Mouse (Mus musculus): ENCODE data around the gene Acvr1. TPM values are rescaled to one million over a fixed set of nuclear protein-coding genes. Genes with fewer than 3 reads are reported as not detected.

Gene Acvr1
- polyA plus RNA-seq, 1 experiment: 35.6 TPM

GRCm38 (mm10) chr2:58481450-58482100 lies 85.4 kb downstream of the Acvr1 start:
- Histone ChIP-seq H3K4me3 (no peak overlapping the region), H3ac (ENCODE audit: control insufficient read depth, insufficient read length) (no peak overlapping the region), H3K27me3 (ENCODE audit: control insufficient read depth, insufficient read depth, insufficient read length) (no peaks in the 10 kb centered on the region), H3K36me3 (ENCODE audit: control insufficient read depth, insufficient read depth) (peaks cover 13% of the 10 kb centered on the region), H3K79me2 (ENCODE audit: control insufficient read depth, insufficient read depth) (peaks cover 58% of the 10 kb centered on the region), H3K4me2 (ENCODE audit: low read depth) (no peak overlapping the region)
- TF ChIP-seq POLR2A (IDR thresholded peaks at IDR 0.05; ENCODE audit: insufficient read length, low read depth): no peak
- TF ChIP-seq USF1 (IDR thresholded peaks at IDR 0.05; ENCODE audit: low read depth): no peak
- TF ChIP-seq CEBPB (IDR thresholded peaks at IDR 0.05; ENCODE audit: insufficient read depth, poor library complexity, severe bottlenecking): no peak
- no peak for TF ChIP-seq MYOD1 (IDR thresholded peaks at IDR 0.05; ENCODE audit: control insufficient read depth in 1 of 3, insufficient read length in 2 of 3, low read depth in 2 of 3)
- TF ChIP-seq TCF3 (IDR thresholded peaks at IDR 0.05; ENCODE audit: insufficient read length, low read depth): no peak
- no peak for TF ChIP-seq MAX (IDR thresholded peaks at IDR 0.05; ENCODE audit: low read depth)
- TF ChIP-seq POLR2AphosphoS2 (IDR thresholded peaks at IDR 0.05; ENCODE audit: insufficient read length, low read depth): no peak
- no peak for TF ChIP-seq REST (IDR thresholded peaks at IDR 0.05; ENCODE audit: insufficient read depth, insufficient read length)
- TF ChIP-seq SRF (IDR thresholded peaks at IDR 0.05; ENCODE audit: control insufficient read depth, insufficient read length, low read depth): no peak

GRCm38 (mm10) chr2:58480764-58481163 lies 86.2 kb downstream of the Acvr1 start:
- no peak overlapping the region for H3K4me3 ChIP-seq
- TF ChIP-seq POLR2A (IDR thresholded peaks at IDR 0.05; ENCODE audit: insufficient read length, low read depth) (no peak), REST (IDR thresholded peaks at IDR 0.05; ENCODE audit: insufficient read depth, insufficient read length) (no peak), SRF (IDR thresholded peaks at IDR 0.05; ENCODE audit: control insufficient read depth, insufficient read length, low read depth) (no peak), POLR2AphosphoS2 (IDR thresholded peaks at IDR 0.05; ENCODE audit: insufficient read length, low read depth) (no peak), USF1 (IDR thresholded peaks at IDR 0.05; ENCODE audit: low read depth) (no peak), MYOG (IDR thresholded peaks at IDR 0.05; ENCODE audit: control insufficient read depth in 1 of 3, insufficient read depth in 1 of 3, insufficient read length in 2 of 3, low read depth in 2 of 3) (no peak), E2F4 (IDR thresholded peaks at IDR 0.05; ENCODE audit: insufficient read depth) (no peak), CEBPB (IDR thresholded peaks at IDR 0.05; ENCODE audit: insufficient read depth, poor library complexity, severe bottlenecking) (no peak), TCF3 (IDR thresholded peaks at IDR 0.05; ENCODE audit: insufficient read length, low read depth) (no peak), TCF12 (IDR thresholded peaks at IDR 0.05; ENCODE audit: insufficient read depth, poor library complexity, severe bottlenecking) (no peak), MAX (IDR thresholded peaks at IDR 0.05; ENCODE audit: low read depth) (no peak), MYOD1 (IDR thresholded peaks at IDR 0.05; ENCODE audit: control insufficient read depth in 1 of 3, insufficient read length in 2 of 3, low read depth in 2 of 3) (no peak)
- H3K36me3 ChIP-seq (ENCODE audit: control insufficient read depth, insufficient read depth): peaks cover 21% of the 10 kb centered on the region
- no peak overlapping the region for H3K4me2 ChIP-seq (ENCODE audit: low read depth)
- no peak overlapping the region for H3ac ChIP-seq (ENCODE audit: control insufficient read depth, insufficient read length)
- H3K27me3 ChIP-seq (ENCODE audit: control insufficient read depth, insufficient read depth, insufficient read length): no peaks in the 10 kb centered on the region
- H3K79me2 ChIP-seq (ENCODE audit: control insufficient read depth, insufficient read depth): peaks cover 50% of the 10 kb centered on the region

- Histone ChIP-seq H3K4me2 (ENCODE audit: low read depth) (no peak overlapping the region), H3K4me3 (no peak overlapping the region), H3ac (ENCODE audit: control insufficient read depth, insufficient read length) (no peak overlapping the region), H3K36me3 (ENCODE audit: control insufficient read depth, insufficient read depth) (peaks cover 23% of the 10 kb centered on the region), H3K79me2 (ENCODE audit: control insufficient read depth, insufficient read depth) (peaks cover 43% of the 10 kb centered on the region), H3K27me3 (ENCODE audit: control insufficient read depth, insufficient read depth, insufficient read length) (no peaks in the 10 kb centered on the region)
- no peak for TF ChIP-seq USF1 (IDR thresholded peaks at IDR 0.05; ENCODE audit: low read depth)
- no peak for TF ChIP-seq MAX (IDR thresholded peaks at IDR 0.05; ENCODE audit: low read depth)
- no peak for TF ChIP-seq SRF (IDR thresholded peaks at IDR 0.05; ENCODE audit: control insufficient read depth, insufficient read length, low read depth)
- TF ChIP-seq REST (IDR thresholded peaks at IDR 0.05; ENCODE audit: insufficient read depth, insufficient read length): no peak
- no peak for TF ChIP-seq MYOG (IDR thresholded peaks at IDR 0.05; ENCODE audit: control insufficient read depth in 1 of 3, insufficient read depth in 1 of 3, insufficient read length in 2 of 3, low read depth in 2 of 3)
- TF ChIP-seq E2F4 (IDR thresholded peaks at IDR 0.05; ENCODE audit: insufficient read depth): no peak
- no peak for TF ChIP-seq POLR2AphosphoS2 (IDR thresholded peaks at IDR 0.05; ENCODE audit: insufficient read length, low read depth)
- no peak for TF ChIP-seq POLR2A (IDR thresholded peaks at IDR 0.05; ENCODE audit: insufficient read length, low read depth)
- TF ChIP-seq CEBPB (IDR thresholded peaks at IDR 0.05; ENCODE audit: insufficient read depth, poor library complexity, severe bottlenecking): no peak
- TF ChIP-seq MYOD1 (IDR thresholded peaks at IDR 0.05; ENCODE audit: control insufficient read depth in 1 of 3, insufficient read length in 2 of 3, low read depth in 2 of 3): no peak
Observed at GRCm38 (mm10) chr2:58479536-58479935, 87.4 kb downstream of the Acvr1 start.

GRCm38 (mm10) chr2:58478144-58478543 lies 88.8 kb downstream of the Acvr1 start:
- peaks cover 34% of the 10 kb centered on the region for H3K79me2 ChIP-seq (ENCODE audit: control insufficient read depth, insufficient read depth)
- H3K27me3 ChIP-seq (ENCODE audit: control insufficient read depth, insufficient read depth, insufficient read length): no peaks in the 10 kb centered on the region
- no peak overlapping the region for H3K4me2 ChIP-seq (ENCODE audit: low read depth)
- no peak for TF ChIP-seq SRF (IDR thresholded peaks at IDR 0.05; ENCODE audit: control insufficient read depth, insufficient read length, low read depth)
- TF ChIP-seq TCF3 (IDR thresholded peaks at IDR 0.05; ENCODE audit: insufficient read length, low read depth): no peak
- TF ChIP-seq MYOD1 (IDR thresholded peaks at IDR 0.05; ENCODE audit: control insufficient read depth in 1 of 3, insufficient read length in 2 of 3, low read depth in 2 of 3): no peak
- no peak for TF ChIP-seq REST (IDR thresholded peaks at IDR 0.05; ENCODE audit: insufficient read depth, insufficient read length)
- TF ChIP-seq POLR2A (IDR thresholded peaks at IDR 0.05; ENCODE audit: insufficient read length, low read depth): no peak
- TF ChIP-seq MAX (IDR thresholded peaks at IDR 0.05; ENCODE audit: low read depth): no peak
- no peak for TF ChIP-seq CEBPB (IDR thresholded peaks at IDR 0.05; ENCODE audit: insufficient read depth, poor library complexity, severe bottlenecking)
- TF ChIP-seq MYOG (IDR thresholded peaks at IDR 0.05; ENCODE audit: control insufficient read depth in 1 of 3, insufficient read depth in 1 of 3, insufficient read length in 2 of 3, low read depth in 2 of 3): no peak
- TF ChIP-seq TCF12 (IDR thresholded peaks at IDR 0.05; ENCODE audit: insufficient read depth, poor library complexity, severe bottlenecking): no peak
- no peak for TF ChIP-seq USF1 (IDR thresholded peaks at IDR 0.05; ENCODE audit: low read depth)
- TF ChIP-seq E2F4 (IDR thresholded peaks at IDR 0.05; ENCODE audit: insufficient read depth): no peak
- no peak for TF ChIP-seq POLR2AphosphoS2 (IDR thresholded peaks at IDR 0.05; ENCODE audit: insufficient read length, low read depth)
- no peak overlapping the region for H3ac ChIP-seq (ENCODE audit: control insufficient read depth, insufficient read length)
- H3K36me3 ChIP-seq (ENCODE audit: control insufficient read depth, insufficient read depth): peaks cover 31% of the 10 kb centered on the region
- no peak overlapping the region for H3K4me3 ChIP-seq
